Mouse (Mus musculus) hindbrain, embryonic 12.5 days (tissue): Measurements from ENCODE around the gene Mfap1b. TPM values are rescaled to one million over a fixed set of nuclear protein-coding genes. Genes with fewer than 3 reads are reported as not detected.

ENCODE experiments used
- ATAC-seq: fragments of 200-750 bp; cut with Nextera tagmentation; 2 replicates; pipeline ENCODE4 v1.8.0; 2017; ENCODE audit warnings: moderate TSS enrichment; ENCODE audit not compliant: low FRiP score
- H3K27ac ChIP-seq: fragments of 300-500 bp; sonication (generic); 2 replicates; pipeline ENCODE4 v1.5.1; 2016; ENCODE audit warnings: mild to moderate bottlenecking
- H3K27me3 ChIP-seq: fragments of 300-500 bp; sonication (generic); 2 replicates; pipeline ENCODE4 v1.6.1; 2016; ENCODE audit warnings: mild to moderate bottlenecking
- H3K36me3 ChIP-seq: fragments of 300-500 bp; sonication (generic); 2 replicates; pipeline ENCODE4 v1.6.1; 2016; ENCODE audit warnings: mild to moderate bottlenecking
- H3K4me1 ChIP-seq: fragments of 300-500 bp; sonication (generic); 2 replicates; pipeline ENCODE4 v1.6.1; 2016
- H3K4me2 ChIP-seq: fragments of 300-500 bp; sonication (generic); replicated peaks from 2 replicates; pipeline ENCODE4 v1.6.1; 2016; ENCODE audit warnings: mild to moderate bottlenecking
- H3K4me3 ChIP-seq: fragments of 300-500 bp; sonication (generic); 2 replicates; pipeline ENCODE4 v1.5.1; 2016; ENCODE audit warnings: mild to moderate bottlenecking
- H3K9ac ChIP-seq: fragments of 300-500 bp; sonication (generic); 2 replicates; pipeline ENCODE4 v1.6.1; 2016; ENCODE audit warnings: mild to moderate bottlenecking, moderate library complexity
- H3K9me3 ChIP-seq: fragments of 300-500 bp; sonication (generic); replicated peaks from 2 replicates; pipeline ENCODE4 v1.6.1; 2016; ENCODE audit warnings: mild to moderate bottlenecking
- WGBS: fragments of 180-500 bp; shearing (Covaris S2); methylation state at CpG from one replicate; pipeline ENCODE4 v1.1.7; 2016; 5-methylcytosine and 5-hydroxymethylcytosine counted together
- microRNA-seq: library from miRNA; unstranded; fragments of <30 nt; microRNA quantifications from one replicate; pipeline ENCODE4, GENCODE M21; 2017
- polyA plus RNA-seq: library from polyadenylated mRNA; unstranded; fragments of >200 nt; fragmentation: Nextera tagmentation; extraction: Ambion mirVana; gene quantifications from 2 replicates; pipeline ENCODE4 v1.2.1, GENCODE M21; 2016

Mfap1b gene
- polyA plus RNA-seq, 1 experiment from 2014 or later, result 72.4 TPM

DNA sequence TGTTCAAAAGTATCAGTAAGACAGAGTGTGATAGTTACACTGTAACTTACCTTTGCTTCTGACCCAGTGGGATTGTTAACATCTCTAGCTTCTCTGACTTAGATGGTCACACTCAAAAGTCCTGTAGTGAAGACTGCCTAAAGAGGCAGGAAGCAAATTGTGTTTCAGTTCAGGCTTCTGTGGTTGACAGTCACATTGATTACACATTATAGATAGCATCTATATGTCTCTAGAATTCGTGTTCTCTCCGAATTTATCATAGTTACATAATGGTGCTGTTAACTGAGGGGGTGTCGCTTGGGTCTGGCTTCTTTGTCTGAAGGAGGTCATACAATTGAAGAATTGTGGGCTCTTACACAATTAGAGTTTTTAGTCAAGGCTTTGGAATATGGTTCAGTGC is 58.8 kb downstream of the Mfap1b start:
- Histone ChIP-seq H3K9me3 (no peaks in the 10 kb centered on the region), H3K4me1 (peaks cover 29% of the 10 kb centered on the region), H3K36me3 (peaks cover 15% of the 10 kb centered on the region), H3K4me2 (peak overlapping the region; percentile 70), H3K27ac (no peak overlapping the region), H3K9ac (peak overlapping the region; percentile 96), H3K4me3 (peak overlapping the region; percentile 92), H3K27me3 (no peaks in the 10 kb centered on the region)
- ATAC-seq, result no peak
- WGBS, result 59% methylated on average over 3 of the region's 3 CpGs

DNA sequence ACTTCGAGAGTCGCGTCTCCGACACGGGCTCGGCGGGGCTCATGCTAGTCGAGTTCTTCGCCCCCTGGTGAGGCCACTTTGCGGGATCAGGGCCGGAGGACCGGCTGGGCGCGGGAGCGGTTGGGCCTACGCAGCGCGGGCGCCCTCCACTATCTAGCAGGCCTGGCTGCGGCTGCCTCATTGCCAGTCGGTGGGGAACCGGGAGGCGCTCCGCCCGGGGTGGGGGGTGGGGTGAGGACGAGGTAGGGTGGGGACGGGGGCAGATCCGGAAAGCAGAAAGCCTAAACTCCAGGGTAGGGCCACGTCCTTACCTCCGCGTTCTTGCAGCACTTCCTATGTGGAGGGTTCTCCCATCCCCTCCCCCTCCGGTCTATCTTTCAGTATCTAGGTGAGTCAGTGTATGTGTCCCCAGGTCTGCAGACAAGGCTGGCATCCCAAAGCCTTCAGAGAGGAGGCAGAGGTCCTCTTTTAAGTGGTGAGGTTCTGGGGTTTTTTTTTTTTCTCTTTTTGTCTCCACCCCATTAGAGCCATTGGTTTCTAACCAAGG is 59.7 kb downstream of the Mfap1b start:
- peak overlapping the region; percentile 96 for H3K9ac ChIP-seq
- WGBS, result under 1% methylated on average over 32 of the region's 32 CpGs
- H3K4me2 ChIP-seq, result peak overlapping the region; percentile 70
- H3K4me1 ChIP-seq, result peaks cover 29% of the 10 kb centered on the region
- ATAC-seq, result peak; percentile 56
- no peaks in the 10 kb centered on the region for H3K9me3 ChIP-seq
- peak overlapping the region; percentile 98 for H3K27ac ChIP-seq
- H3K27me3 ChIP-seq, result no peaks in the 10 kb centered on the region
- H3K4me3 ChIP-seq, result peak overlapping the region; percentile 92
- H3K36me3 ChIP-seq, result peaks cover 15% of the 10 kb centered on the region

DNA sequence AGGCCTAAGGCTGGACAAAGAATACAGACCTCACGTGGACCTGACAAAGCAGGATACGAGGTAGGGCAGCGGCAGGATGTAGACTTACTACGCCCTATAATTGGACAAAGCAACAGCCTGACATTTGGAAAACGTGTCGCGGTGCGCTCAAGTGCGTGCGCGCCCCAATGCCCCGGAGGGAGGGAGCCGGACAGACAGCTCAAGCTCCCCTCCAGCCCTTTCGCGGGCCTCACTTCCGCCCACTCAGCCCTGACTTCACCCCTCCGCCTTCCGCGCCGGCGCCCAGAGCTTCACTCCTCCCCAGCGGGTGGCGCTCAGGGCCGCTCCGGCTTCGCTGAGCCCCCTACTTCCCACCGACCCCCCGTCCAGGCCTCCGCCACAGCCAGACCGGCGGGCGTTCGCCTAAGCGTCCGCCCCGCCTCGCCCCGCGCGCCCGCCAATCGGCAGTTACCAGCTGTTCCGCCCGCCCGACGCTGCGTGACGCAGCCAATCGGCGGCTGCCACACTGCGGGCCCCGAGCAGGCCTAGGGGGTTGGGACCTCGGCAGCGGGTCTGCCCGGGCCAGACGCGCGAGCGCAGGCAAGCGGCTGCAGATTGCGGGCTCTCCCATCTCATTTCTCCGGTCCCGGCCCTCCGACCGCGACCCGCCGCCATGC is 60.4 kb downstream of the Mfap1b start, which contains the start of the genes Pdia3 and Catsper2:
TSS of gene Pdia3 (plus strand) at position 389 of the 656 bp plus-strand sequence.
TSS of gene Catsper2 (minus strand) at position 406 of the 656 bp plus-strand sequence.
- no peaks in the 10 kb centered on the region for H3K27me3 ChIP-seq
- peak within 1 kb of the TSS; percentile 96 for H3K9ac ChIP-seq
- peak within 1 kb of the TSS; percentile 98 for H3K27ac ChIP-seq
- peaks cover 24% of the 10 kb centered on the region for H3K4me1 ChIP-seq
- H3K4me2 ChIP-seq, result peak within 1 kb of the TSS; percentile 70
- H3K9me3 ChIP-seq, result no peaks in the 10 kb centered on the region
- peak; percentile 99 for ATAC-seq
- peak within 1 kb of the TSS; percentile 92 for H3K4me3 ChIP-seq
- peaks cover 8% of the 10 kb centered on the region for H3K36me3 ChIP-seq
- WGBS, result under 1% methylated on average over 66 of the region's 68 CpGs

DNA sequence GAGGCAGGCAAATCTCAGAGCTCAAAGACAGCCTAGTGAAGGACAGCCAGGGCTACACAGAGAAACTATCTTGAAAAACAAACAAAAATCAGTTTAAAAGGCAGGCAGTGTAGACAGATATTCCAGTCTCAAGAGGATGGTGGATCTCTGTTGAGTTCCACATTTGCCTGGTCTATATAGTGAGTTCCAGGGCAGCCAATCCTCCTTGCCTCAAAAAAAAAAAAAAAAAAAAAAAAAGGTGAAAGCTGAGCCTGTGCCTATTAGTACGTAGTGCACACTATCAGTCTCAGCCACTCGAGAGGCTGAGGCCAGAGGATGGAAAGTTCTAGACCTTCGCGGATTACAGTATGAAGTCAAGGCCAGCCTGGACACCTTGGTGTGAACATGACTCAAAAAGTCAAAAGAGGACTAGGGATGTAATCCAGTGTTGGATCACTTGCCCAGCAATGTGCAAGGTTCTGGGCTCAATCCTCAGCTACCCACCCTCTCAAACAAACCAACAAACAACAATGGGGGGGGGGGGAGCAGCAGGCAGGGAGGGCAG is 61.0 kb downstream of the Mfap1b start:
- 13% methylated on average over 4 of the region's 4 CpGs for WGBS
- Histone ChIP-seq H3K27me3 (no peaks in the 10 kb centered on the region), H3K4me1 (peaks cover 24% of the 10 kb centered on the region), H3K36me3 (peaks cover 5% of the 10 kb centered on the region), H3K27ac (peak overlapping the region; percentile 98), H3K9me3 (no peaks in the 10 kb centered on the region), H3K9ac (peak overlapping the region; percentile 96), H3K4me3 (peak overlapping the region; percentile 92), H3K4me2 (peak overlapping the region; percentile 70)
- ATAC-seq, result no peak

Small RNA genes lying within 50 kb of the gene (microRNA-seq; reads per million reads assigned to microRNA genes)
- not detected for gene Gm22953

Other genes starting within 250 kb of the Mfap1b start
- gene Trp53bp1, start 202.7 kb downstream of the Mfap1b start, polyA plus RNA-seq, result 207 and 211 TPM in 2 replicates
- 10.4 and 14.6 TPM in 2 replicates for gene Map1a, start 184.5 kb downstream of the Mfap1b start, polyA plus RNA-seq
- 15.4 and 15.6 TPM in 2 replicates for gene Ppip5k1, start 118.7 kb downstream of the Mfap1b start, polyA plus RNA-seq
- gene Ckmt1, start 116.4 kb downstream of the Mfap1b start, polyA plus RNA-seq, result 15.4 and 19.5 TPM in 2 replicates
- gene Strc, start 86.9 kb downstream of the Mfap1b start, polyA plus RNA-seq, result not detected in 2 replicates
- gene Pdia3, start 60.3 kb downstream of the Mfap1b start, polyA plus RNA-seq, result 547 and 563 TPM in 2 replicates
- 3.2 and 4.1 TPM in 2 replicates for gene Catsper2, start 60.3 kb downstream of the Mfap1b start, polyA plus RNA-seq
- 3.3 and 5.7 TPM in 2 replicates for gene Ell3, start 29.8 kb downstream of the Mfap1b start, polyA plus RNA-seq
- gene Serf2, start 24.9 kb downstream of the Mfap1b start, polyA plus RNA-seq, result 455 and 463 TPM in 2 replicates
- gene Hypk, start 20.8 kb downstream of the Mfap1b start, polyA plus RNA-seq, result 115 TPM in 2 replicates
- gene Serinc4, start 17.3 kb downstream of the Mfap1b start, polyA plus RNA-seq, result 0.85 and 0.94 TPM in 2 replicates
- gene Mfap1a, start 32.6 kb upstream of the Mfap1b start, polyA plus RNA-seq, result 32.9 and 33.1 TPM in 2 replicates
- 7.0 and 7.6 TPM in 2 replicates for gene Wdr76, start 32.7 kb upstream of the Mfap1b start, polyA plus RNA-seq